Mouse (Mus musculus) brown adipose tissue, adult 24 weeks (tissue): ENCODE measurements around the gene Atp2a2. TPM values are rescaled to one million over a fixed set of nuclear protein-coding genes. Genes with fewer than 3 reads are reported as not detected.

Experiments used
- H3K27ac ChIP-seq: fragments of 200-500 bp; replicated peaks from 2 replicates; pipeline ENCODE4 v1.5.1; 2012; ENCODE audit warnings: low read depth, mild to moderate bottlenecking, low read length
- H3K4me1 ChIP-seq: fragments of 200-500 bp; 2 replicates; pipeline ENCODE4 v1.6.1; 2012; ENCODE audit warnings: low read length, mixed read lengths; ENCODE audit not compliant: control insufficient read depth, insufficient read depth, insufficient read length
- H3K4me3 ChIP-seq: fragments of 200-500 bp; 2 replicates; pipeline ENCODE4 v1.5.1; 2012; ENCODE audit warnings: low read depth, mild to moderate bottlenecking, low read length, moderate library complexity; ENCODE audit not compliant: insufficient read depth
- polyA plus RNA-seq: library from polyadenylated mRNA; stranded (reverse); fragments of >200 nt; gene quantifications from 2 replicates; pipeline ENCODE4 v1.2.4, GENCODE M21; 2012; ENCODE audit not compliant: missing spikeins, insufficient read depth, insufficient read length

The Atp2a2 gene
- polyA plus RNA-seq, 1 experiment = 79.4 TPM

DNA sequence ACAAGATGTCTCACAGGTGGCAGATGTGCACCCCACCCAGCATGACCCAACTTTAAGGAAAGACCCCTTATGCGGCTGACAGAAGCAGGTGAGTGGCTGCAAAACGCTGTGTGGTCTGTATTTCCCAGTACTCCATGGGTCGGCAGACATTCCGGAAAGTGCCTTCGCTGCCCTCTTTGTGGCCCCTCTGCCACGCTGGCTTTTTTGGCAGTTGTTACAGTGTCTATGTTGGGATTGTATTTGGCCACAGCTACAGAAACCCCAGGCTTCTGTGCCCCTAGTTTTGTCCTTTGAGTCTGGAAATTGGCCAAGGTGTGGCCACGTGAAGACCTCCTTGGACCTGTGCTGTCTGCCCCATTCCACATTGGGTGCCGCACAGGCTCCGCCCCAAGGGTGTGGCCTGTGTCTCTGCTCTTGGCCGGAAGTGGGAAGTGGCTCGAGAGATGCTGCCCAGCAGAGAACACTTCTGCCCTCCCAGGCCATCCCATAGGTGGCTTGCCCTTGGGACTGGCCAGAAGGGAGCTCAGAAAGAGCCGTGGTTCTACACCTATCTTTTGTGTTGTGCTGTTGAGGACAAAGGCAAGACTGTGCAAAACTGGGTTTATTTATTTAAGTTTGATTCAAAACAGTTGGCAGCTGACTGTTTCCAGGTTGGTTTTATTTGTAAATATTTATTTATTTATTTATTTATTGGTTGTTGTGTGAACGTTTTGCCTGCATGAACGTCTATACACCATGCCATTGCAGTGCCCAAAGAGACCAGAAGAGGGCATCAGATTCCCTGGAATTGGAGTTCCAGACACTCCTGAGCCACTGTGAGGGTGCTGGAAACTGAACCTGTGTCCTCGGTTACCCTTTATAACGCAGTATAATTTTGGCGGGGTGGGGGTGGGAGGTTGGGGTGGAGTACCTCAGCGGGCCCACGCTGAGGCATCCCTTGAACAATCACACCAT is 92.1 kb downstream of the Atp2a2 start:
- H3K4me3 ChIP-seq = no peak overlapping the region
- H3K27ac ChIP-seq = no peak overlapping the region
- H3K4me1 ChIP-seq = no peaks in the 10 kb centered on the region

DNA sequence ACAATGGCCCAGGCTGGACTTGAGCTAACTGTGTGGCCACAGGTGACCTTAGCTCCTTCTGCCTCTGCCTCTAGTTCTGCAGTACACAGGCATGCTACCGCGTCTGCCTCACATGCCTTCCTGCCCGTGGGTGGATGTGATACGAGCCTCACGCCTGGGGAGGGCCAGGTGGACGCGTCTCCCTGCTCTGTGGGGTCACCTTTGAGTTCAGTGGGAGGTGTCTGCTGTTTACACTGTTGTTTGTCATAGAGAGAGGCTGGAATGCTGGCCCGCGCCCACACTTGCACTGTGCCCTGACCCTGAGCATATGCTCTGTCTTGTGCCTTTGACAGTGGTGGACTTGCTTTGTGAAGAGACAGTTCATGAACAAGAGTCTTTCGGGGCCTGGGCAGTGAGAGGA is 96.5 kb downstream of the Atp2a2 start:
- Histone ChIP-seq H3K4me3 (no peak overlapping the region), H3K27ac (no peak overlapping the region), H3K4me1 (no peaks in the 10 kb centered on the region; the same call in 1 of the 2 replicates)

Other genes with a start within 250 kb of the Atp2a2 start
- 1.2 and 2.9 TPM in 2 replicates for gene Tctn1, start 237.8 kb downstream of the Atp2a2 start, polyA plus RNA-seq
- gene Pptc7, start 217.9 kb downstream of the Atp2a2 start, polyA plus RNA-seq = 24.3 and 28.0 TPM in 2 replicates
- gene Rad9b, start 148.0 kb downstream of the Atp2a2 start, polyA plus RNA-seq = 6.3 and 6.9 TPM in 2 replicates
- gene Vps29, start 147.9 kb downstream of the Atp2a2 start, polyA plus RNA-seq = 101 and 111 TPM in 2 replicates
- gene Gpn3, start 130.3 kb downstream of the Atp2a2 start, polyA plus RNA-seq = 13.9 and 15.7 TPM in 2 replicates
- 8.5 and 14.2 TPM in 2 replicates for gene Fam216a, start 129.9 kb downstream of the Atp2a2 start, polyA plus RNA-seq
- gene Arpc3, start 110.3 kb downstream of the Atp2a2 start, polyA plus RNA-seq = 158 and 247 TPM in 2 replicates
- gene Anapc7, start 80.5 kb downstream of the Atp2a2 start, polyA plus RNA-seq = 16.6 and 17.5 TPM in 2 replicates
- 23.3 and 26.5 TPM in 2 replicates for gene Ift81, start 112.3 kb upstream of the Atp2a2 start, polyA plus RNA-seq
- gene P2rx7, start 141.7 kb upstream of the Atp2a2 start, polyA plus RNA-seq = 1.5 and 1.6 TPM in 2 replicates
- 23.7 and 29.2 TPM in 2 replicates for gene P2rx4, start 205.3 kb upstream of the Atp2a2 start, polyA plus RNA-seq